Mouse (Mus musculus): ENCODE data around the gene Nqo1. TPM values are rescaled to one million over a fixed set of nuclear protein-coding genes. Genes with fewer than 3 reads are reported as not detected.

Gene Nqo1
- polyA plus RNA-seq, 1 experiment from 2014 or later = 3.3 TPM

- Histone ChIP-seq H3K4me3 (replicated peaks) (no peak overlapping the region), H3K36me3 (peaks cover 19% of the 10 kb centered on the region), H3K4me2 (replicated peaks) (no peak overlapping the region), H3K9me3 (no peaks in the 10 kb centered on the region), H3K9ac (replicated peaks) (no peak overlapping the region), H3K27me3 (no peaks in the 10 kb centered on the region), H3K27ac (no peak overlapping the region), H3K4me1 (replicated peaks) (no peaks in the 10 kb centered on the region)
- ATAC-seq = no peak
- 94% methylated on average over 8 of the region's 8 CpGs for WGBS
These were observed 22.3 kb downstream of the Nqo1 start for GRCm38 (mm10) chr8:107380734-107381133.

- H3K36me3 ChIP-seq = peaks cover 21% of the 10 kb centered on the region
- no peaks in the 10 kb centered on the region for H3K4me1 ChIP-seq (replicated peaks)
- WGBS = 97% methylated on average over 3 of the region's 3 CpGs
- ATAC-seq = no peak
- no peaks in the 10 kb centered on the region for H3K9me3 ChIP-seq
- no peak overlapping the region for H3K9ac ChIP-seq (replicated peaks)
- no peak overlapping the region for H3K4me3 ChIP-seq (replicated peaks)
- H3K4me2 ChIP-seq (replicated peaks) = no peak overlapping the region
- H3K27me3 ChIP-seq = no peaks in the 10 kb centered on the region
- no peak overlapping the region for H3K27ac ChIP-seq
These were observed 25.7 kb downstream of the Nqo1 start for GRCm38 (mm10) chr8:107377346-107377745.

GRCm38 (mm10) chr8:107370311-107370710 lies 32.7 kb downstream of the Nqo1 start:
- Histone ChIP-seq H3K4me3 (replicated peaks) (no peak overlapping the region), H3K4me1 (replicated peaks) (no peaks in the 10 kb centered on the region), H3K4me2 (replicated peaks) (no peak overlapping the region), H3K27me3 (no peaks in the 10 kb centered on the region), H3K9me3 (no peaks in the 10 kb centered on the region), H3K36me3 (peaks cover 59% of the 10 kb centered on the region), H3K27ac (no peak overlapping the region), H3K9ac (replicated peaks) (no peak overlapping the region)
- no peak for ATAC-seq
- WGBS = 91% methylated on average over 4 of the region's 4 CpGs

Other genes with a start within 250 kb of the Nqo1 start
- gene Nfat5, start 109.7 kb downstream of the Nqo1 start, polyA plus RNA-seq (2015; fragmentation: Nextera tagmentation; extraction: Ambion mirVana) = 13.3 TPM in 2 replicates
- gene Nob1, start 21.8 kb upstream of the Nqo1 start, polyA plus RNA-seq (2015; fragmentation: Nextera tagmentation; extraction: Ambion mirVana) = 70.8 and 75.5 TPM in 2 replicates
- gene Wwp2, start 33.2 kb upstream of the Nqo1 start, polyA plus RNA-seq (2015; fragmentation: Nextera tagmentation; extraction: Ambion mirVana) = 48.9 and 50.0 TPM in 2 replicates
- 265 and 276 TPM in 2 replicates for gene Psmd7, start 185.3 kb upstream of the Nqo1 start, polyA plus RNA-seq (2015; fragmentation: Nextera tagmentation; extraction: Ambion mirVana)